28 mouse cellular contexts compared by ENCODE assay signal in genomic region chr2:81089121-81089520, GRCm38 (mm10).
DNase-seq lines count a peak whose midpoint lies in the region; ATAC-seq lines count a peak whose summit lies in the region.
"Had no signal": no experiment of that assay in that cellular context is flagged by ENCODE, and none has a peak within 500 bp of the region (broad histone marks: within the 10 kb centered on the region; RNA-seq: fewer than 3 reads in every experiment).

No protein-coding gene starts in this region.

- no peaks in the 10 kb centered on the region for H3K27me3 ChIP-seq in limb, embryonic 11.5 days (ENCODE audit: control insufficient read depth, insufficient read depth, low read length)
- no peaks in the 10 kb centered on the region for H3K27me3 ChIP-seq in limb, embryonic 10.5 days (ENCODE audit: low read depth, poor library complexity, severe bottlenecking)
- H3K27me3 ChIP-seq in limb, embryonic 13.5 days: no peaks in the 10 kb centered on the region
- no peaks in the 10 kb centered on the region for H3K27me3 ChIP-seq in midbrain, embryonic 10.5 days (ENCODE audit: low read depth, poor library complexity, severe bottlenecking)
- H3K27me3 ChIP-seq: CH12.LX; embryonic facial prominence, embryonic 13.5 days; embryonic facial prominence, embryonic 15.5 days; forebrain, embryonic 12.5 days; Patski had no signal

- DNase-seq in limb, embryonic 11.5 days (ENCODE audit: low spot score): no peak
- DNase-seq in limb, embryonic 10.5 days (ENCODE audit: low spot score): no peak
- DNase-seq in forelimb bud, embryonic 11.5 days (ENCODE audit: low read depth, low spot score): peak; percentile 25
- DNase-seq in midbrain, embryonic 10.5 days (ENCODE audit: low spot score): no peak
- DNase-seq: adrenal gland, adult 8-10 months; adrenal gland, postnatal 14 days; adrenal gland, postnatal 36 days; B cell, adult 2 months; cerebellum, adult 11-12 months; cerebellum, adult 2 months; cerebellum, adult 9-10 months; cerebellum, postnatal 10 days; cerebellum, postnatal 25 days; embryo, embryonic 11 days had no signal

- H3K4me2 ChIP-seq in limb, embryonic 11.5 days (ENCODE audit: low read depth, severe bottlenecking): no peak overlapping the region
- no peak overlapping the region for H3K4me2 ChIP-seq in limb, embryonic 13.5 days (replicated peaks)
- H3K4me2 ChIP-seq: embryonic facial prominence, embryonic 13.5 days; embryonic facial prominence, embryonic 15.5 days; forebrain, embryonic 12.5 days had no signal

- no peak overlapping the region for H3K4me3 ChIP-seq in limb, embryonic 11.5 days (ENCODE audit: low read depth, low read length)
- no peak overlapping the region for H3K4me3 ChIP-seq in limb, embryonic 10.5 days
- H3K4me3 ChIP-seq in limb, embryonic 13.5 days: no peak overlapping the region
- no peak overlapping the region for H3K4me3 ChIP-seq in midbrain, embryonic 10.5 days
- H3K4me3 ChIP-seq: embryonic facial prominence, embryonic 13.5 days; embryonic facial prominence, embryonic 15.5 days; erythroblast, embryonic 14.5 days; forebrain, embryonic 10.5 days; forebrain, embryonic 12.5 days had no signal

- no peak overlapping the region for H3K27ac ChIP-seq in limb, embryonic 11.5 days (replicated peaks; ENCODE audit: low read depth, low read length)
- no peak overlapping the region for H3K27ac ChIP-seq in limb, embryonic 10.5 days
- no peak overlapping the region for H3K27ac ChIP-seq in limb, embryonic 13.5 days
- no peak overlapping the region for H3K27ac ChIP-seq in midbrain, embryonic 10.5 days (replicated peaks)
- H3K27ac ChIP-seq: embryonic facial prominence, embryonic 13.5 days; embryonic facial prominence, embryonic 15.5 days; forebrain, embryonic 10.5 days; forebrain, embryonic 12.5 days had no signal

- H3K9me3 ChIP-seq in limb, embryonic 11.5 days (ENCODE audit: control insufficient read depth, low read length): no peaks in the 10 kb centered on the region
- no peaks in the 10 kb centered on the region for H3K9me3 ChIP-seq in limb, embryonic 10.5 days (replicated peaks)
- no peaks in the 10 kb centered on the region for H3K9me3 ChIP-seq in limb, embryonic 13.5 days
- no peaks in the 10 kb centered on the region for H3K9me3 ChIP-seq in midbrain, embryonic 10.5 days (replicated peaks)
- H3K9me3 ChIP-seq: embryonic facial prominence, embryonic 13.5 days; embryonic facial prominence, embryonic 15.5 days; forebrain, embryonic 10.5 days; forebrain, embryonic 12.5 days had no signal

- H3K9ac ChIP-seq in limb, embryonic 11.5 days (ENCODE audit: low read length): no peak overlapping the region
- no peak overlapping the region for H3K9ac ChIP-seq in limb, embryonic 13.5 days
- H3K9ac ChIP-seq: embryonic facial prominence, embryonic 13.5 days; embryonic facial prominence, embryonic 15.5 days; forebrain, embryonic 12.5 days had no signal

- no peaks in the 10 kb centered on the region for H3K36me3 ChIP-seq in limb, embryonic 11.5 days (ENCODE audit: control insufficient read depth, insufficient read depth, low read length)
- no peaks in the 10 kb centered on the region for H3K36me3 ChIP-seq in limb, embryonic 10.5 days
- no peaks in the 10 kb centered on the region for H3K36me3 ChIP-seq in limb, embryonic 13.5 days
- H3K36me3 ChIP-seq in midbrain, embryonic 10.5 days: no peaks in the 10 kb centered on the region
- H3K36me3 ChIP-seq: embryonic facial prominence, embryonic 13.5 days; embryonic facial prominence, embryonic 15.5 days; forebrain, embryonic 10.5 days; forebrain, embryonic 12.5 days; G1E had no signal

- ATAC-seq in limb, embryonic 11.5 days (ENCODE audit: insufficient number of reproducible peaks, low FRiP score, low TSS enrichment, low read depth): 0 out of 2 replicates have a peak, but pooled peaks have one; percentile 73
- ATAC-seq in limb, embryonic 13.5 days (ENCODE audit: low FRiP score, low read depth): peak; percentile 73; the same call in 1 of the 2 replicates
- no peak for ATAC-seq in inflammation-experienced regulatory T-cells, adult 6 months
- ATAC-seq: activated CD4-positive, CD25-positive, alpha-beta regulatory T cell, adult 4 months; CD4-positive, CD25-positive, alpha-beta regulatory T cell, adult 4 months; forebrain, embryonic 14.5 days; forebrain, embryonic 16.5 days; Patski had no signal

- H3K4me1 ChIP-seq in limb, embryonic 11.5 days (ENCODE audit: control insufficient read depth, insufficient read depth, low read length): no peaks in the 10 kb centered on the region
- H3K4me1 ChIP-seq in limb, embryonic 10.5 days: peaks cover 3% of the 10 kb centered on the region; the same call in 1 of the 2 replicates
- peaks cover 8% of the 10 kb centered on the region; the same call in 1 of the 2 replicates for H3K4me1 ChIP-seq in limb, embryonic 13.5 days
- no peaks in the 10 kb centered on the region for H3K4me1 ChIP-seq in midbrain, embryonic 10.5 days
- H3K4me1 ChIP-seq: embryonic facial prominence, embryonic 13.5 days; embryonic facial prominence, embryonic 15.5 days; forebrain, embryonic 10.5 days; forebrain, embryonic 12.5 days had no signal
